Mouse (Mus musculus) forebrain, postnatal 0 days (tissue): Measurements from ENCODE around the gene Rpl18. TPM values are rescaled to one million over a fixed set of nuclear protein-coding genes. Genes with fewer than 3 reads are reported as not detected.

Experiments used
- ATAC-seq: fragments of 200-750 bp; cut with Nextera tagmentation; 2 replicates; pipeline ENCODE4 v1.8.0; 2017; ENCODE audit warnings: mild to moderate bottlenecking, moderate library complexity
- DNase-seq: peaks from one replicate; pipeline ENCODE4 v3.0.0-alpha.2; 2015
- H3K27ac ChIP-seq: fragments of 300-500 bp; sonication (generic); 2 replicates; pipeline ENCODE4 v1.5.1; 2014; ENCODE audit warnings: low read depth, mild to moderate bottlenecking, antibody characterized with exemption, low read length, moderate library complexity, mixed read lengths
- H3K27me3 ChIP-seq: fragments of 300-500 bp; sonication (generic); 2 replicates; pipeline ENCODE4 v1.6.1; 2014; ENCODE audit warnings: mild to moderate bottlenecking, low read length, mixed read lengths; ENCODE audit not compliant: insufficient read depth
- H3K36me3 ChIP-seq: fragments of 300-500 bp; sonication (generic); 2 replicates; pipeline ENCODE4 v1.6.1; 2014; ENCODE audit warnings: mild to moderate bottlenecking, moderate library complexity; ENCODE audit not compliant: insufficient read depth
- H3K4me1 ChIP-seq: fragments of 300-500 bp; sonication (generic); 2 replicates; pipeline ENCODE4 v1.6.1; 2014; ENCODE audit warnings: antibody characterized with exemption; ENCODE audit not compliant: insufficient read depth
- H3K4me2 ChIP-seq: fragments of 300-500 bp; sonication (generic); 2 replicates; pipeline ENCODE4 v1.6.1; 2014; ENCODE audit warnings: low read depth, mild to moderate bottlenecking, moderate library complexity
- H3K4me3 ChIP-seq: fragments of 300-500 bp; sonication (generic); 2 replicates; pipeline ENCODE4 v1.5.1; 2014; ENCODE audit warnings: low read depth, low read length, mixed read lengths
- H3K9ac ChIP-seq: fragments of 300-500 bp; sonication (generic); 2 replicates; pipeline ENCODE4 v1.6.1; 2014; ENCODE audit warnings: mild to moderate bottlenecking
- H3K9me3 ChIP-seq: fragments of 300-500 bp; sonication (generic); 2 replicates; pipeline ENCODE4 v1.6.1; 2016; ENCODE audit warnings: low read length
- CTCF ChIP-seq: sonication (generic); IDR thresholded peaks from 2 replicates; pipeline ENCODE4 v1.5.1; 2016; ENCODE audit warnings: antibody characterized with exemption, control low read depth, low read depth
- WGBS: fragments of 180-500 bp; shearing (Covaris S2); extraction: QIAGEN DNeasy Blood & Tissue Kit; methylation state at CpG from one replicate; pipeline ENCODE4 v1.1.7; 2014; 5-methylcytosine and 5-hydroxymethylcytosine counted together
- polyA plus RNA-seq: library from polyadenylated mRNA; unstranded; fragments of >200 nt; fragmentation: Nextera tagmentation; extraction: Ambion mirVana; gene quantifications from 2 replicates; pipeline ENCODE4 v1.2.1, GENCODE M21; 2015
- total RNA-seq: library from RNA; depleted of rRNA; stranded (reverse); fragments of >200 nt; gene quantifications from 2 replicates; pipeline ENCODE4 v1.2.3, GENCODE M21; 2014

Gene Rpl18
- total and polyA plus RNA-seq, 2 experiments from 2014 or later: 517 to 891 TPM

GRCm38 (mm10) chr7:45700301-45701015 lies 14.8 kb upstream of the Rpl18 start:
- peak; percentile 19; the same call in 1 of the 2 replicates for ATAC-seq
- H3K27me3 ChIP-seq: no peaks in the 10 kb centered on the region
- no peaks in the 10 kb centered on the region for H3K36me3 ChIP-seq
- WGBS: 2% methylated on average over 19 of the region's 20 CpGs
- H3K4me1 ChIP-seq: peaks cover 31% of the 10 kb centered on the region
- peak overlapping the region; percentile 54 for H3K4me3 ChIP-seq
- H3K27ac ChIP-seq: peak overlapping the region; percentile 93
- peak; percentile 84 for DNase-seq
- peak overlapping the region; percentile 95 for H3K4me2 ChIP-seq
- no peaks in the 10 kb centered on the region for H3K9me3 ChIP-seq
- peak overlapping the region; percentile 78 for H3K9ac ChIP-seq
- no peak for TF ChIP-seq CTCF

- peaks cover 35% of the 10 kb centered on the region for H3K4me1 ChIP-seq
- H3K9ac ChIP-seq: peak overlapping the region; percentile 78
- DNase-seq (no peak), ATAC-seq (no peak)
- H3K9me3 ChIP-seq: no peaks in the 10 kb centered on the region
- H3K27ac ChIP-seq: peak overlapping the region; percentile 93
- peak overlapping the region; percentile 95 for H3K4me2 ChIP-seq
- no peaks in the 10 kb centered on the region for H3K27me3 ChIP-seq
- TF ChIP-seq CTCF: no peak
- WGBS: 23% methylated on average over 11 of the region's 11 CpGs
- peak overlapping the region; percentile 54 for H3K4me3 ChIP-seq
- H3K36me3 ChIP-seq: no peaks in the 10 kb centered on the region
Observed at GRCm38 (mm10) chr7:45701072-45701471, 14.2 kb upstream of the Rpl18 start.

GRCm38 (mm10) chr7:45701607-45702006 lies 13.7 kb upstream of the Rpl18 start:
- H3K4me1 ChIP-seq: peaks cover 36% of the 10 kb centered on the region
- 86% methylated on average over 11 of the region's 11 CpGs for WGBS
- peak overlapping the region; percentile 95 for H3K4me2 ChIP-seq
- no peak for TF ChIP-seq CTCF
- peak overlapping the region; percentile 54; the same call in 1 of the 2 replicates for H3K4me3 ChIP-seq
- H3K9ac ChIP-seq: peak overlapping the region; percentile 78; the same call in 1 of the 2 replicates
- H3K27me3 ChIP-seq: no peaks in the 10 kb centered on the region
- H3K27ac ChIP-seq: no peak overlapping the region
- DNase-seq: no peak
- no peak for ATAC-seq
- no peaks in the 10 kb centered on the region for H3K9me3 ChIP-seq
- H3K36me3 ChIP-seq: no peaks in the 10 kb centered on the region

- DNase-seq (no peak), ATAC-seq (no peak)
- TF ChIP-seq CTCF: no peak
- Histone ChIP-seq H3K27ac (no peak overlapping the region), H3K9me3 (no peaks in the 10 kb centered on the region), H3K27me3 (no peaks in the 10 kb centered on the region), H3K4me1 (peaks cover 42% of the 10 kb centered on the region), H3K9ac (no peak overlapping the region), H3K4me2 (no peak overlapping the region), H3K4me3 (no peak overlapping the region), H3K36me3 (no peaks in the 10 kb centered on the region)
- WGBS: 93% methylated on average over 11 of the region's 11 CpGs
Observed at GRCm38 (mm10) chr7:45702316-45702715, 12.9 kb upstream of the Rpl18 start.

GRCm38 (mm10) chr7:45702809-45703520 lies 12.3 kb upstream of the Rpl18 start:
- H3K4me3 ChIP-seq: no peak overlapping the region
- H3K27ac ChIP-seq: peak overlapping the region; percentile 95
- no peak for TF ChIP-seq CTCF
- peak overlapping the region; percentile 60; the same call in 1 of the 2 replicates for H3K9ac ChIP-seq
- no peaks in the 10 kb centered on the region for H3K9me3 ChIP-seq
- 90% methylated on average over 17 of the region's 17 CpGs for WGBS
- DNase-seq (no peak), ATAC-seq (no peak)
- H3K36me3 ChIP-seq: no peaks in the 10 kb centered on the region
- H3K27me3 ChIP-seq: no peaks in the 10 kb centered on the region
- H3K4me1 ChIP-seq: peaks cover 45% of the 10 kb centered on the region
- peak overlapping the region; percentile 97 for H3K4me2 ChIP-seq

- ATAC-seq (no peak), DNase-seq (no peak)
- peak; percentile 2; the same call in 1 of the 2 replicates for TF ChIP-seq CTCF
- peak overlapping the region; percentile 97 for H3K4me2 ChIP-seq
- peaks cover 48% of the 10 kb centered on the region for H3K4me1 ChIP-seq
- peak overlapping the region; percentile 60 for H3K9ac ChIP-seq
- H3K27me3 ChIP-seq: no peaks in the 10 kb centered on the region
- H3K9me3 ChIP-seq: no peaks in the 10 kb centered on the region
- WGBS: 33% methylated on average over 12 of the region's 12 CpGs
- H3K36me3 ChIP-seq: no peaks in the 10 kb centered on the region
- peak overlapping the region; percentile 41 for H3K4me3 ChIP-seq
- peak overlapping the region; percentile 95 for H3K27ac ChIP-seq
Observed at GRCm38 (mm10) chr7:45703521-45704033, 11.7 kb upstream of the Rpl18 start.
